Mouse (Mus musculus) olfactory bulb, adult 2 months (tissue): ENCODE measurements around the gene Pigz.

Source experiments
- CTCF ChIP-seq: fragments of 200-500 bp; IDR thresholded peaks from 2 replicates; pipeline ENCODE4 v1.5.1; 2012; ENCODE audit warnings: low read depth, mild to moderate bottlenecking, low read length, moderate library complexity; ENCODE audit not compliant: insufficient read depth
- POLR2A ChIP-seq: fragments of 200-500 bp; IDR thresholded peaks from 2 replicates; pipeline ENCODE4 v1.6.1; 2012; ENCODE audit warnings: mild to moderate bottlenecking, low read depth, low read length, moderate library complexity; ENCODE audit not compliant: insufficient read depth

- TF ChIP-seq POLR2A, result no peak
- no peak for TF ChIP-seq CTCF
These were observed 9.3 kb upstream of the Pigz start for GRCm38 (mm10) chr16:31924368-31924767.
